Mouse (Mus musculus) layer of hippocampus, adult 18-20 months (tissue): Measurements from ENCODE around the gene Pthlh. TPM values are rescaled to one million over a fixed set of nuclear protein-coding genes. Genes with fewer than 3 reads are reported as not detected.

ENCODE experiments used
- total RNA-seq, 2 experiments: library from RNA; stranded (reverse); gene quantifications; 2 replicates each; pipeline ENCODE4 v1.2.3; 2021

Gene Pthlh
- total RNA-seq, 2 experiments from 2014 or later = 2.2 to 2.9 TPM

Other genes with a start within 250 kb of the Pthlh start
- gene Rep15, start 231.6 kb downstream of the Pthlh start, total RNA-seq = 1 to 10 TPM; 1.1 TPM
- 10 to 100 TPM; 45.3 to 47.5 TPM for gene Mrps35, start 221.4 kb downstream of the Pthlh start, total RNA-seq
- gene Mansc4, start 177.2 kb downstream of the Pthlh start, total RNA-seq = under 1 TPM; 0.48 to 0.67 TPM
- 10 to 100 TPM; 19.6 to 20.0 TPM for gene Klhl42, start 172.8 kb downstream of the Pthlh start, total RNA-seq
- gene Ccdc91, start 211.6 kb upstream of the Pthlh start, total RNA-seq = 10 to 100 TPM; 36.0 to 41.5 TPM